Mouse (Mus musculus) ES-Bruce4 (cell line): Measurements from ENCODE around the gene Zfp617.
"Not testable (repeated sequence)": the region's sequence is repeated elsewhere in the genome, so short reads cannot be mapped to it uniquely, and the experiment has no call there.

Experiments used
- CTCF ChIP-seq: IDR thresholded peaks from one replicate; pipeline ENCODE4 v1.8.1; 2011; ENCODE audit warnings: low read depth, low read length
- EP300 ChIP-seq: IDR thresholded peaks from 2 replicates; pipeline ENCODE4 v1.6.1; 2011; ENCODE audit warnings: low read depth, low read length; ENCODE audit not compliant: insufficient read depth

DNA sequence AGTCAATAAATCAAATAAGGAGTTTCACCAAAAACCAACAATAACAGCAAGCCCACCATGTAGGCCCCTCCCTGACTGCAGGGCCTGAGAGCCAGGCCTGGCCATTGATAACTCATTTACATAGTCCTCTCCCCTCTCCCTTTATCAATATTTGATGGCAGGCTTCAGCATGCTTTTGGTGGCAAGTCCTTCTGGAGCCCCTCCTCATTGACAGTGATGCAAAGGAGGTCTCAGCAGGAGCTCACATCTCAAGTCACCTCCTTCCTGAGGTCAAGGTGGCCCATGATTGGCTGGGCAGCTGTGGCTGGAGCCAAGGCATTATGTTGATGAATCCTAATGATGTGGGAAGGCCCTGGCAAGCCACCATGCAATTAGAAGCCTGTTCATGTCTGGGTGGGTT, 46.4 kb upstream of the Zfp617 start:
- not testable (repeated sequence) for TF ChIP-seq EP300, CTCF
